Mouse (Mus musculus) liver, adult 2 months (tissue): ENCODE measurements at regions not wholly inside any gene's neighbourhood (a gene's known extent, or its start where the extent isn't known, plus 50 kb on each side); places are given as distances from the start of the nearest gene placed in this dataset.

Source experiments
- DNase-seq: peaks from one replicate; pipeline ENCODE4 v3.0.0-alpha.2; 2011; ENCODE audit warnings: low read depth, low spot score; ENCODE audit errors: extremely low read depth
- H3K27ac ChIP-seq: fragments of 200-500 bp; replicated peaks from 2 replicates; pipeline ENCODE4 v1.5.1; 2012; ENCODE audit warnings: low read depth, mild to moderate bottlenecking, control low read depth, inconsistent platforms, low read length; ENCODE audit not compliant: insufficient read depth
- H3K27me3 ChIP-seq: fragments of 200-500 bp; 2 replicates; pipeline ENCODE4 v1.6.1; 2012; ENCODE audit warnings: mild to moderate bottlenecking, moderate library complexity, low read length, inconsistent platforms; ENCODE audit not compliant: control insufficient read depth, insufficient read depth
- H3K36me3 ChIP-seq: fragments of 200-500 bp; 2 replicates; pipeline ENCODE4 v1.6.1; 2012; ENCODE audit warnings: low read length, inconsistent platforms; ENCODE audit not compliant: control insufficient read depth, insufficient read depth
- H3K4me1 ChIP-seq: fragments of 200-500 bp; 2 replicates; pipeline ENCODE4 v1.6.1; 2011; ENCODE audit warnings: low read length; ENCODE audit not compliant: control insufficient read depth, insufficient read depth
- H3K4me3 ChIP-seq: fragments of 200-500 bp; 2 replicates; pipeline ENCODE4 v1.5.1; 2011; ENCODE audit warnings: low read depth, mild to moderate bottlenecking, control low read depth, low read length, moderate library complexity; ENCODE audit not compliant: insufficient read depth
- H3K79me2 ChIP-seq: fragments of 200-500 bp; 2 replicates; pipeline ENCODE4 v1.6.1; 2012; ENCODE audit warnings: inconsistent platforms, mild to moderate bottlenecking, low read length, moderate library complexity; ENCODE audit not compliant: control insufficient read depth, insufficient read depth
- H3K9ac ChIP-seq: fragments of 200-500 bp; 2 replicates; pipeline ENCODE4 v1.6.1; 2012; ENCODE audit warnings: low read depth, mild to moderate bottlenecking, control low read depth, inconsistent platforms, low read length
- CTCF ChIP-seq: fragments of 200-500 bp; IDR thresholded peaks from 2 replicates; pipeline ENCODE4 v1.5.1; 2011; ENCODE audit warnings: low read depth, low read length, control low read depth
- POLR2A ChIP-seq: fragments of 200-500 bp; IDR thresholded peaks from 2 replicates; pipeline ENCODE4 v1.6.1; 2011; ENCODE audit warnings: low read length, control low read depth; ENCODE audit not compliant: insufficient read depth; ENCODE audit errors: extremely low read depth
- WGBS: fragments of 180-500 bp; shearing (Covaris S2); methylation state at CpG from one replicate; pipeline ENCODE4 v1.1.7; 2018; 5-methylcytosine and 5-hydroxymethylcytosine counted together

GRCm38 (mm10) chr16:46605001-46605878 is 106.9 kb upstream of the Nectin3 start:
- Histone ChIP-seq H3K79me2 (no peaks in the 10 kb centered on the region), H3K9ac (no peak overlapping the region), H3K4me1 (peaks cover 2% of the 10 kb centered on the region; the same call in 1 of the 2 replicates), H3K4me3 (peak overlapping the region; percentile 32; the same call in 1 of the 2 replicates), H3K27ac (no peak overlapping the region), H3K36me3 (no peaks in the 10 kb centered on the region), H3K27me3 (no peaks in the 10 kb centered on the region)
- WGBS: 13% methylated on average over 11 of the region's 11 CpGs
- TF ChIP-seq POLR2A (no peak), CTCF (no peak)
- DNase-seq: peak; percentile 92

GRCm38 (mm10) chr16:46592618-46593253 is 94.4 kb upstream of the Nectin3 start:
- TF ChIP-seq CTCF (no peak), POLR2A (no peak)
- H3K27me3 ChIP-seq: no peaks in the 10 kb centered on the region
- 40% methylated on average over 8 of the region's 8 CpGs for WGBS
- no peak overlapping the region for H3K9ac ChIP-seq
- H3K79me2 ChIP-seq: no peaks in the 10 kb centered on the region
- no peak overlapping the region for H3K4me3 ChIP-seq
- H3K27ac ChIP-seq: no peak overlapping the region
- no peak for DNase-seq
- H3K36me3 ChIP-seq: no peaks in the 10 kb centered on the region
- H3K4me1 ChIP-seq: no peaks in the 10 kb centered on the region

GRCm38 (mm10) chr16:46587056-46587455 is 88.7 kb upstream of the Nectin3 start:
- no peak for DNase-seq
- TF ChIP-seq POLR2A: no peak
- TF ChIP-seq CTCF: no peak
- H3K4me3 ChIP-seq: no peak overlapping the region
- H3K36me3 ChIP-seq: no peaks in the 10 kb centered on the region
- H3K79me2 ChIP-seq: no peaks in the 10 kb centered on the region
- peaks cover 2% of the 10 kb centered on the region; the same call in 1 of the 2 replicates for H3K4me1 ChIP-seq
- H3K27me3 ChIP-seq: no peaks in the 10 kb centered on the region
- no peak overlapping the region for H3K9ac ChIP-seq
- 66% methylated on average over 1 of the region's 1 CpGs for WGBS
- no peak overlapping the region for H3K27ac ChIP-seq

- Histone ChIP-seq H3K36me3 (no peaks in the 10 kb centered on the region), H3K27me3 (no peaks in the 10 kb centered on the region), H3K9ac (no peak overlapping the region), H3K4me3 (no peak overlapping the region), H3K27ac (no peak overlapping the region), H3K79me2 (no peaks in the 10 kb centered on the region), H3K4me1 (peaks cover 2% of the 10 kb centered on the region; the same call in 1 of the 2 replicates)
- DNase-seq: peak; percentile 50
- TF ChIP-seq POLR2A: no peak
- no peak for TF ChIP-seq CTCF
Measured at GRCm38 (mm10) chr16:46584502-46584901, 86.2 kb upstream of the Nectin3 start.

- Histone ChIP-seq H3K27ac (no peak overlapping the region), H3K36me3 (no peaks in the 10 kb centered on the region), H3K79me2 (no peaks in the 10 kb centered on the region), H3K27me3 (no peaks in the 10 kb centered on the region), H3K9ac (no peak overlapping the region), H3K4me1 (peaks cover 2% of the 10 kb centered on the region; the same call in 1 of the 2 replicates), H3K4me3 (no peak overlapping the region)
- TF ChIP-seq CTCF (no peak), POLR2A (no peak)
- 89% methylated on average over 10 of the region's 10 CpGs for WGBS
- DNase-seq: no peak
Measured at GRCm38 (mm10) chr16:46581115-46581514, 82.8 kb upstream of the Nectin3 start.
